Mouse (Mus musculus) mammary gland, adult 2 months (tissue): ENCODE results near the gene Taar8c. TPM values are rescaled to one million over a fixed set of nuclear protein-coding genes. Genes with fewer than 3 reads are reported as not detected.

Experiments
- polyA plus RNA-seq: library from polyadenylated mRNA; depleted of rRNA; stranded (reverse); fragments of >200 nt; gene quantifications from 2 replicates; pipeline ENCODE4 v1.2.3, GENCODE M21; 2012; ENCODE audit warnings: low replicate concordance; rRNA removed

The Taar8c gene
- not detected in 2 replicates for polyA plus RNA-seq

DNA sequence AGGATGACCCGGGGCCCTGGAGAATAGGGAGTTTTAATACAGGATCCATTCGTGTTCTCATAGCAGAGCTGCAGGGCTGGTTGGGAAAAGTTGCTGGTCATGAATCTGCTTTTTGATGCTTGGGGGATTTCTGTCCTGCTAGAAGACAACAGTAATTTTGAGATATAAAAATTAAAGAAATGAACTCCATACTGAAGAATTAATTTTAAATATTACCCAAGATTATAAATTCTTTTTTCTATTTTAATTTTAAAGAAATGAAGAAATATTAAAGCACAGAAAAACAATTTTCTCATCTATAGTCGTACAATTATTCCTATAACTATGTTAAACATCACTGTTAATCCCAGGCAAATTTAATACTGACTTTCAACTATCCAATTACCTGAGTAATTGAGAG lies at the start of gene Taar8c:
Gene Taar8c (minus strand): TSS at position 101 of the 400 bp plus-strand sequence.

DNA sequence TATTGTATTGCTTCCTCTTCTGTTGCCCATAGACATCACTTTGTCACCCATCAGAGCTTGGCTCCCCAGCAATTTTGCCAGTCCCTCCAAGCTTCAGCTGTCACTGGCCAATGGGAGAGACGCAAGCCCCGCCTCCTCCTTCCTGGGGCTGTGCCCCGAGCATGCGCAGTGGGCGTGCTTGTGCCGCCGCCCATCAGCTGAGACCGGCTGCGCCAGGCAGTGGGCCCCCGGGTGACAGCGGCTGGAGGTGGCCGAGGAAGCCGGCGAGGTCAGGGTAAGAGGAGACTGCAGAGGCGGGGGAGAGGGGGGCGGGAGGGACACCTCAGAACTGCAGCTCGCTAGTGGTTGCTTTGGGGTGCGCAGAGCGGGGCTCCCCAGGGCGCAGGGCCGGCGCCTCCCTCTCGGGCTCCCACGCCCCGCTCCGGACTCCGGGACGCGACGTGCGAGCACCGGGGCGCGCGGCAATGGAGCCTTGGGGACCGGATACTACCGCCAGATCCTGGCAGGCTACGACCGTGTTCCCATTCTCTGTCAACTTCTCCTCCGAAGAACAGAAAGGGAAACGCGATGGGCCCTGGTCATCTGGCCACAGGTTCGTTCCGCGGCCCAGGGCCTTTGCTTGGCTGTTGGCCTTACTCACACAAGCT lies 47.5 kb upstream of the Taar8c start, which contains the start of gene Stx7:
Gene Stx7 (plus strand): TSS at position 168 of the 647 bp plus-strand sequence.

DNA sequence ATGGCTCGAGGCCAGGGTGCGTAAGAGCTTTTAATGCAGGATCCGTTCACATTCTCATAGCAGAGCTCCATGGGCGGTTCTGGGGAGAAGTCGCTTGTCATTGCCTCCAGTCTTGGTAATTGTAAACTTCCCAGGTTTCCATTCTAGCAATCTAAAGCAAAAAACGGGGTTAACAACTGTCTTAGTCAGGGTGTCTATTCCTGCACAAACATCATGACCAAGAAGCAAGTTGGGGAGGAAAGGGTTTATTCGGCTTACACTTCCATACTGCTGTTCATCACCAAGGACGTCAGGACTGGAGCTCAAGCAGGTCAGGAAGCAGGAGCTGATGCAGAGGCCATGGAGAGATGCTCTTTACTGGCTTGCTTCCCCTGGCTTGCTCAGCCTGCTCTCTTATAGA lies 7.7 kb upstream of the Taar8c start, which contains the start of gene Taar9:
Gene Taar9 (minus strand): TSS at position 101 of the 400 bp plus-strand sequence.

DNA sequence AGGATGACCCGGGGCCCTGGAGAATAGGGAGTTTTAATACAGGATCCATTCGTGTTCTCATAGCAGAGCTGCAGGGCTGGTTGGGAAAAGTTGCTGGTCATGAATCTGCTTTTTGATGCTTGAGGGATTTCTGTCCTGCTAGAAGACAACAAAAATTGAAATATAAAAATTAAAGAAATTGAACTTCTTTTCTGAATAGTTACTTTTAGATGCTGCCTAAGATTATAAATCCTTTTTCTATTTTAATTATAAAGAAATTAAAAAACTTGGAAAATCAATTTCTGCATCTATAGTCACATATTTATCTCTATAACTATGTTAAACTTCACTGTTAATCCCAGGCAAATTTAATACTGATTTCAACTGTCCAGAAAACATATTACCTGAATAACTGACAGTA lies 9.5 kb downstream of the Taar8c start, which contains the start of gene Taar8b:
Gene Taar8b (minus strand): TSS at position 101 of the 400 bp plus-strand sequence.

DNA sequence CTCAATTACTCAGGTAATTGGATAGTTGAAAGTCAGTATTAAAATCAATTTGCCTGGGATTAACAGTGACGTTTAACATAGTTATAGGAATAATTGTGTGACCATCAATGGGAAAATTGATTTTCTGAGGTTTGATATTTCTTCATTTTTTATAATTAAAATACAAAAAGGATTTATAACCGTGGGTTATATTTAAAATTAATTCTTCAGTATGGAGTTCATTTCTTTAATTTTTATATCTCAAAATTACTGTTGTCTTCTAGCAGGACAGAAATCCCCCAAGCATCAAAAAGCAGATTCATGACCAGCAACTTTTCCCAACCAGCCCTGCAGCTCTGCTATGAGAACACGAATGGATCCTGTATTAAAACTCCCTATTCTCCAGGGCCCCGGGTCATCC lies 25.5 kb downstream of the Taar8c start, which contains the start of gene Taar8a:
Gene Taar8a (plus strand): TSS at position 301 of the 400 bp plus-strand sequence.

Other genes starting within 250 kb of the Taar8c start
- gene Vnn1, start 207.2 kb downstream of the Taar8c start, polyA plus RNA-seq, result 1.6 and 3.9 TPM in 2 replicates
- not detected in 2 replicates for gene Taar1, start 181.6 kb downstream of the Taar8c start, polyA plus RNA-seq
- not detected in 2 replicates for gene Taar2, start 163.3 kb downstream of the Taar8c start, polyA plus RNA-seq
- gene Taar3, start 152.4 kb downstream of the Taar8c start, polyA plus RNA-seq, result not detected in 2 replicates
- not detected in 2 replicates for gene Taar4, start 141.4 kb downstream of the Taar8c start, polyA plus RNA-seq
- gene Taar5, start 131.2 kb downstream of the Taar8c start, polyA plus RNA-seq, result not detected in 2 replicates
- gene Taar6, start 116.3 kb downstream of the Taar8c start, polyA plus RNA-seq, result not detected in 2 replicates
- not detected in 2 replicates for gene Taar7a, start 108.4 kb downstream of the Taar8c start, polyA plus RNA-seq
- not detected in 2 replicates for gene Taar7b, start 102.0 kb downstream of the Taar8c start, polyA plus RNA-seq
- gene Taar7d, start 74.7 kb downstream of the Taar8c start, polyA plus RNA-seq, result not detected in 2 replicates
- gene Taar7e, start 64.3 kb downstream of the Taar8c start, polyA plus RNA-seq, result not detected in 2 replicates
- not detected in 2 replicates for gene Taar7f, start 52.4 kb downstream of the Taar8c start, polyA plus RNA-seq
- not detected in 2 replicates for gene Taar8a, start 25.4 kb downstream of the Taar8c start, polyA plus RNA-seq
- not detected in 2 replicates for gene Taar8b, start 9.6 kb downstream of the Taar8c start, polyA plus RNA-seq
- gene Taar9, start 7.6 kb upstream of the Taar8c start, polyA plus RNA-seq, result not detected in 2 replicates
- gene Stx7, start 47.4 kb upstream of the Taar8c start, polyA plus RNA-seq, result 28.8 and 34.8 TPM in 2 replicates
- 5.7 and 19.1 TPM in 2 replicates for gene Moxd1, start 121.6 kb upstream of the Taar8c start, polyA plus RNA-seq